Mouse (Mus musculus) hindbrain, embryonic 10.5 days (tissue): Measurements from ENCODE around the gene Fbln1. TPM values are rescaled to one million over a fixed set of nuclear protein-coding genes. Genes with fewer than 3 reads are reported as not detected.
"Not testable (repeated sequence)": the region's sequence is repeated elsewhere in the genome, so short reads cannot be mapped to it uniquely, and the experiment has no call there.

Experiments
- DNase-seq: peaks from one replicate; pipeline ENCODE4 v3.0.0-alpha.2; 2017; ENCODE audit warnings: low spot score
- H3K27ac ChIP-seq: fragments of 300-500 bp; sonication (generic); 2 replicates; pipeline ENCODE4 v1.5.1; 2016; ENCODE audit warnings: mild to moderate bottlenecking, moderate library complexity
- H3K27me3 ChIP-seq: fragments of 300-500 bp; sonication (generic); 2 replicates; pipeline ENCODE4 v1.6.1; 2016; ENCODE audit warnings: mild to moderate bottlenecking; ENCODE audit not compliant: poor library complexity, insufficient read depth, severe bottlenecking
- H3K36me3 ChIP-seq: fragments of 300-500 bp; sonication (generic); 2 replicates; pipeline ENCODE4 v1.6.1; 2016; ENCODE audit warnings: mild to moderate bottlenecking, moderate library complexity
- H3K4me1 ChIP-seq: fragments of 300-500 bp; sonication (generic); replicated peaks from 2 replicates; pipeline ENCODE4 v1.6.1; 2016; ENCODE audit warnings: mild to moderate bottlenecking
- H3K4me3 ChIP-seq: fragments of 300-500 bp; sonication (generic); 2 replicates; pipeline ENCODE4 v1.5.1; 2016; ENCODE audit warnings: mild to moderate bottlenecking, moderate library complexity
- H3K9me3 ChIP-seq: fragments of 300-500 bp; sonication (generic); 2 replicates; pipeline ENCODE4 v1.6.1; 2016; ENCODE audit warnings: mild to moderate bottlenecking, moderate library complexity
- WGBS: fragments of 180-500 bp; shearing (Covaris S2); methylation state at CpG from one replicate; pipeline ENCODE4 v1.1.7; 2016; 5-methylcytosine and 5-hydroxymethylcytosine counted together
- polyA plus RNA-seq: library from polyadenylated mRNA; unstranded; fragments of >200 nt; fragmentation: Nextera tagmentation; extraction: Ambion mirVana; gene quantifications from 2 replicates; pipeline ENCODE4 v1.2.1, GENCODE M21; 2016

Fbln1 gene
- polyA plus RNA-seq, 1 experiment from 2014 or later = 157 TPM

- Histone ChIP-seq H3K27me3 (peaks cover 21% of the 10 kb centered on the region), H3K9me3 (no peaks in the 10 kb centered on the region), H3K36me3 (no peaks in the 10 kb centered on the region), H3K4me3 (no peak overlapping the region), H3K4me1 (peaks cover 20% of the 10 kb centered on the region), H3K27ac (peak overlapping the region; percentile 1; the same call in 1 of the 2 replicates)
- 77% methylated on average over 11 of the region's 11 CpGs for WGBS
- DNase-seq = no peak
These were observed 114.3 kb downstream of the Fbln1 start for GRCm38 (mm10) chr15:85319924-85320668.

- DNase-seq = no peak
- Histone ChIP-seq H3K9me3 (no peaks in the 10 kb centered on the region), H3K27me3 (peaks cover 5% of the 10 kb centered on the region; the same call in 1 of the 2 replicates), H3K4me3 (no peak overlapping the region), H3K4me1 (0 out of 2 replicates have a peak, but pooled peaks cover 3% of the 10 kb centered on the region), H3K36me3 (no peaks in the 10 kb centered on the region), H3K27ac (no peak overlapping the region)
- 88% methylated on average over 4 of the region's 4 CpGs for WGBS
These were observed 117.5 kb downstream of the Fbln1 start for GRCm38 (mm10) chr15:85323214-85323613.

GRCm38 (mm10) chr15:85324426-85324825 is 118.7 kb downstream of the Fbln1 start:
- H3K9me3 ChIP-seq = 0 out of 2 replicates have a peak, but pooled peaks cover 7% of the 10 kb centered on the region
- H3K27me3 ChIP-seq = peaks cover 5% of the 10 kb centered on the region; the same call in 1 of the 2 replicates
- no peaks in the 10 kb centered on the region for H3K36me3 ChIP-seq
- WGBS = 93% methylated on average over 1 of the region's 1 CpGs
- no peak overlapping the region for H3K27ac ChIP-seq
- DNase-seq = no peak
- 0 out of 2 replicates have a peak, but pooled peaks cover 3% of the 10 kb centered on the region for H3K4me1 ChIP-seq
- H3K4me3 ChIP-seq = no peak overlapping the region

GRCm38 (mm10) chr15:85327808-85328207 is 122.1 kb downstream of the Fbln1 start:
- no peak overlapping the region for H3K27ac ChIP-seq
- no peak overlapping the region for H3K4me3 ChIP-seq
- H3K27me3 ChIP-seq = no peaks in the 10 kb centered on the region
- 70% methylated on average over 11 of the region's 11 CpGs for WGBS
- H3K4me1 ChIP-seq = no peaks in the 10 kb centered on the region
- 0 out of 2 replicates have a peak, but pooled peaks cover 7% of the 10 kb centered on the region for H3K9me3 ChIP-seq
- no peaks in the 10 kb centered on the region for H3K36me3 ChIP-seq
- DNase-seq = no peak

- H3K4me1 ChIP-seq, H3K4me3 ChIP-seq, H3K27ac ChIP-seq, H3K36me3 ChIP-seq, H3K27me3 ChIP-seq, H3K9me3 ChIP-seq, DNase-seq: not testable (repeated sequence)
- 80% methylated on average over 2 of the region's 2 CpGs for WGBS
These were observed 122.7 kb downstream of the Fbln1 start for GRCm38 (mm10) chr15:85328455-85328854.

GRCm38 (mm10) chr15:85329096-85329495 is 123.3 kb downstream of the Fbln1 start:
- H3K27ac ChIP-seq = no peak overlapping the region
- no peaks in the 10 kb centered on the region for H3K4me1 ChIP-seq
- H3K4me3 ChIP-seq = no peak overlapping the region
- no peaks in the 10 kb centered on the region for H3K36me3 ChIP-seq
- no peak for DNase-seq
- H3K27me3 ChIP-seq = no peaks in the 10 kb centered on the region
- 90% methylated on average over 5 of the region's 5 CpGs for WGBS
- 0 out of 2 replicates have a peak, but pooled peaks cover 7% of the 10 kb centered on the region for H3K9me3 ChIP-seq

GRCm38 (mm10) chr15:85330024-85330423 is 124.3 kb downstream of the Fbln1 start:
- Histone ChIP-seq H3K4me3 (no peak overlapping the region), H3K36me3 (no peaks in the 10 kb centered on the region), H3K27ac (no peak overlapping the region), H3K4me1 (no peaks in the 10 kb centered on the region), H3K9me3 (0 out of 2 replicates have a peak, but pooled peaks cover 7% of the 10 kb centered on the region), H3K27me3 (no peaks in the 10 kb centered on the region)
- DNase-seq = no peak
- 85% methylated on average over 6 of the region's 6 CpGs for WGBS

GRCm38 (mm10) chr15:85333511-85333910 is 127.8 kb downstream of the Fbln1 start:
- WGBS = 87% methylated on average over 6 of the region's 6 CpGs
- not testable (repeated sequence) for DNase-seq, H3K9me3 ChIP-seq, H3K4me3 ChIP-seq, H3K36me3 ChIP-seq, H3K27me3 ChIP-seq, H3K27ac ChIP-seq
- H3K4me1 ChIP-seq = peaks cover 26% of the 10 kb centered on the region

- WGBS = 70% methylated on average over 3 of the region's 3 CpGs
- H3K4me1 ChIP-seq = peaks cover 31% of the 10 kb centered on the region
These were observed 128.5 kb downstream of the Fbln1 start for GRCm38 (mm10) chr15:85334234-85334633.

GRCm38 (mm10) chr15:85335671-85336300 is 130.0 kb downstream of the Fbln1 start, which contains the start of gene Atxn10:
Gene Atxn10, plus strand, starts transcription at chr15:85336245.
- Histone ChIP-seq H3K4me3 (peak within 1 kb of the TSS; percentile 99), H3K9me3 (no peaks in the 10 kb centered on the region), H3K4me1 (peaks cover 31% of the 10 kb centered on the region), H3K27ac (peak within 1 kb of the TSS; percentile 97), H3K27me3 (no peaks in the 10 kb centered on the region), H3K36me3 (no peaks in the 10 kb centered on the region)
- no peak for DNase-seq
- WGBS = 8% methylated on average over 19 of the region's 19 CpGs

More at GRCm38 (mm10) chr15:85334234-85334633, 128.5 kb downstream of the Fbln1 start:
- Histone ChIP-seq H3K27ac (no peak overlapping the region), H3K9me3 (no peaks in the 10 kb centered on the region), H3K4me3 (no peak overlapping the region), H3K36me3 (no peaks in the 10 kb centered on the region), H3K27me3 (no peaks in the 10 kb centered on the region)
- no peak for DNase-seq

Other genes starting within 250 kb of the Fbln1 start
- 11.2 and 12.1 TPM in 2 replicates for gene 5031439G07Rik, start 217.4 kb upstream of the Fbln1 start, polyA plus RNA-seq
- 0.15 and 0.47 TPM in 2 replicates for gene Upk3a, start 188.8 kb upstream of the Fbln1 start, polyA plus RNA-seq
- gene Fam118a, start 177.0 kb upstream of the Fbln1 start, polyA plus RNA-seq = 29.6 and 37.2 TPM in 2 replicates
- gene Smc1b, start 74.0 kb upstream of the Fbln1 start, polyA plus RNA-seq = 0.15 TPM in 1 of 2 replicates, not detected in the other
- 0.77 and 1.3 TPM in 2 replicates for gene Ribc2, start 73.9 kb upstream of the Fbln1 start, polyA plus RNA-seq
- gene Atxn10, start 130.3 kb downstream of the Fbln1 start, polyA plus RNA-seq = 349 and 385 TPM in 2 replicates